Mouse (Mus musculus) G1E (cell line): ENCODE results near the gene Hoxb6.

ENCODE experiments used
- CTCF ChIP-seq: IDR thresholded peaks from 2 replicates; pipeline ENCODE4 v1.5.1; 2012; ENCODE audit warnings: low read depth, low read length, inconsistent platforms, mixed read lengths
- GATA1 ChIP-seq: IDR thresholded peaks from 2 replicates; pipeline ENCODE4 v1.6.1; 2012; ENCODE audit warnings: borderline replicate concordance, low read length, inconsistent platforms, mixed read lengths

- no peak for TF ChIP-seq CTCF
- TF ChIP-seq GATA1 = no peak
Observed at GRCm38 (mm10) chr11:96317608-96318367, 25.5 kb downstream of the Hoxb6 start, which contains the start of gene Hoxb4.
